Mouse (Mus musculus) cortical plate, adult 2 months (tissue): ENCODE measurements around the gene Vsnl1.

Source experiments
- CTCF ChIP-seq: fragments of 200-500 bp; IDR thresholded peaks from 2 replicates; pipeline ENCODE4 v1.5.1; 2011; ENCODE audit warnings: mild to moderate bottlenecking, control low read depth, low read length; ENCODE audit not compliant: insufficient read depth; ENCODE audit errors: extremely low read depth
- POLR2A ChIP-seq: fragments of 200-500 bp; IDR thresholded peaks from 2 replicates; pipeline ENCODE4 v1.6.1; 2011; ENCODE audit warnings: mild to moderate bottlenecking, low read length, control low read depth; ENCODE audit not compliant: insufficient read depth; ENCODE audit errors: extremely low read depth

DNA sequence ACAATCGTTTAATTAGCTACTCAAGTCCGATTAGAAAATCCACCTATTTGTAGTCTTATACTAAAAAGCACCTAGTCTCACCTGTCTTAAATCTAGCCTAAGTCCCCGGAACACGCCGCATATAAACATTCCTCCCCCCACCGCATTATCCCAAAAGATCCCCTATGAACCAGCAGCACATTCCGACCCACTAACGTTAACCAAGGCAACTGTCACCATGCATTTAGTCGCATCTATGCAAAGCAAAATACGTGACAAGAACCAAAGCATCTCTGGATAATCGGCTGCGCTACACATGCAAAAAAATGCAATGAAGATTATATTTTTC lies 426 bp downstream of the Vsnl1 start:
- TF ChIP-seq POLR2A = no peak
- TF ChIP-seq CTCF = no peak
